Mouse (Mus musculus) adrenal gland, postnatal 14 days (tissue): Measurements from ENCODE around the gene Gm5797. TPM values are rescaled to one million over a fixed set of nuclear protein-coding genes. Genes with fewer than 3 reads are reported as not detected.
A peak's percentile ranks its signal among the peaks of the same experiment; 100 is the strongest.
"Not testable (repeated sequence)": the region's sequence is repeated elsewhere in the genome, so short reads cannot be mapped to it uniquely, and the experiment has no call there.

Source experiments
- DNase-seq: peaks from one replicate; pipeline ENCODE4 v3.0.0; 2021; ENCODE audit warnings: mixed read lengths
- long read RNA-seq, 2 experiments: library from polyadenylated mRNA; stranded (forward); transcript quantifications; one replicate each; pipeline ENCODE4 v2.0.0; 2021
- total RNA-seq: library from RNA; stranded (reverse); gene quantifications from 2 replicates; pipeline ENCODE4 v1.2.3, GENCODE M21; 2021

Gene Gm5797
- total RNA-seq, result not detected in 2 replicates
- long read RNA-seq, experiment 1, result 0 reads
- long read RNA-seq, experiment 2, result 0 reads

DNA sequence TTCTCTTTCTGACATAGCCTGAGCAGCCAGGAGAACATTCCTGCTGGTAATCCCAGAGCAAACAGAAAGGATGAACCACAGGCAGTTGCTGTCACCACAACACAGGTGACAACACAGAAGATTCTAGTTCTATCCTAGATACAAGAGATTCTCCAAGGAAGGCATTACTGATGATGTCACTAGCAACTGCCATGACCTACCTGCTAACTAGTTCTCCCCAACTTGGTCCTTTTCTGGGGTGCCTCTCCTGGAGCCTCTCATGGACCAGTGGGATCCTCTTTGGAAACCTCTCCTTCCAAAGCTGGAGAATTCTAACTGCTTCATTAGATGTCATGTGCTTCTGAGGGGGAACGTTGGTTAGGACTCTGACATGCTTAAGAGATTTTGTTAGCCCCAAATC, at the start of gene Gm5797:
TSS of gene Gm5797 (minus strand) at position 101 of the 400 bp plus-strand sequence.
- DNase-seq, result not testable (repeated sequence)

DNA sequence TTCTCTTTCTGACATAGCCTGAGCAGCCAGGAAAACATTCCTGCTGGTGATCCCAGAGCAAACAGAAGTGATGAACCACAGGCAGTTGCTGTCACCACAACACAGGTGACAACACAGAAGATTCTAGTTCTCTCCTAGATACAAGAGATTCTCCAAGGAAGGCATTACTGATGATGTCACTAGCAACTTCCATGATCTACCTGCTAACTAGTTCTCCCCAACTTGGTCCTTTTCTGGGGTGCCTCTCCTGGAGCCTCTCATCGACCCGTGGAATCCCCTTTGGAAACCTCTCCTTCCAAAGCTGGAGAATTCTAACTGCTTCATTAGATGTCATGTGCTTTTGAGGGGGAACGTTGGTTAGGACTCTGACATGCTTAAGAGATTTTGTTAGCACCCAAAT, 32.8 kb upstream of the Gm5797 start, which contains the start of gene Gm8374:
TSS of gene Gm8374 (minus strand) at position 101 of the 400 bp plus-strand sequence.
- DNase-seq, result not testable (repeated sequence)

DNA sequence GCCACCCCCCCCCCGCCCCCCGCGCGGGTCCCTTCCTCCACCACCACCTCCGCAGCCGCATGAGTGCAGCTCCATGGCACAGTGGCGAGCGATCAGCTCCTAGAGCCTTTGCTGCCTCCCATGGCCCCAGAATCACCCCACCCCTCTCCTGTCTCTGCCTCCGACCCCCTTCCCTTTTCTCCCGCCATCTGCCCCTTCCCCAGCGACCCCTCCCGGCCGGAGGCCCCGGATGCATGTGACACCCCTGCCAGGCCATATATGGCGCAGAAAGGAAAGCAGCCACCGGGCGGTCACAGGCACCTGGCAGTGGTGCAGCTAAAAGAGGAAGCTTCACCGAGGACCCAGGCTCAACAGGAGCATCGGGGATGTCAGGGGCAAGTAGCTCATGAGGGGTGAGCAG, 17.1 kb downstream of the Gm5797 start:
- peak; percentile 1 for DNase-seq

DNA sequence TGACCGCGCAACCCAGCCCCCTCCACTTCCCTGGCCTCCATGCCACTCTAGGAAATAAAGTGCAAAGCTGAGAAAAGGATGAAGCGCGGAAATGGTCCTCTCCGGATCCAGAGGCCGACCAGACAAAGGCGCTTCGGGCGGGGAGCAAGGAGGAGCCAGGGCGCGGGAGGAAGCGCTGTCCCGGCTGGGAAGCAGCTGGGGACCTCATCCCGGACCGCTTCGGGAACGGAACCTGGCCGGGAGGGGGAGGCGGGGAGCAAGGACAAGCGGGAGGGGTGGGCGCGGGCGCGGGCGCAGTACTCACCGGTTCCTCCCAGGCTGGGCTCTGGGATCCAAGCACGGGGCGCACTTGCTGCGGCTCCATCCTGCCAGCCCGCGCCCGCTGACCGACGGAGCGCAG, 17.5 kb downstream of the Gm5797 start, which contains the start of gene Gm3739:
TSS of gene Gm3739 (minus strand) at position 389 of the 400 bp plus-strand sequence.
- peak; percentile 3 for DNase-seq

Other genes starting within 250 kb of the Gm5797 start
- gene Gm3696, start 231.8 kb downstream of the Gm5797 start, total RNA-seq, result 0.75 TPM in 1 of 2 replicates, not detected in the other
- gene Gm6676, start 207.0 kb downstream of the Gm5797 start, total RNA-seq, result not detected in 2 replicates
- gene Gm3512, start 157.9 kb downstream of the Gm5797 start, total RNA-seq, result 0.78 and 0.86 TPM in 2 replicates
- gene Gm16434, start 137.9 kb downstream of the Gm5797 start, total RNA-seq, result not detected in 2 replicates
- not detected in 2 replicates for gene Gm3727, start 67.7 kb downstream of the Gm5797 start, total RNA-seq
- 0.38 and 0.44 TPM in 2 replicates for gene Gm3739, start 17.3 kb downstream of the Gm5797 start, total RNA-seq
- not detected in 2 replicates for gene Gm8374, start 32.7 kb upstream of the Gm5797 start, total RNA-seq
- not detected in 2 replicates for gene Gm3755, start 118.5 kb upstream of the Gm5797 start, total RNA-seq
- not detected in 2 replicates for gene Gm3752, start 151.4 kb upstream of the Gm5797 start, total RNA-seq
- 2.3 and 2.9 TPM in 2 replicates for gene Gm3558, start 236.2 kb upstream of the Gm5797 start, total RNA-seq